Mouse (Mus musculus): ENCODE measurements around the gene Ovol2. TPM values are rescaled to one million over a fixed set of nuclear protein-coding genes. Genes with fewer than 3 reads are reported as not detected.

Ovol2 gene
- total and polyA plus RNA-seq, 2 experiments from 2014 or later: 0.23 TPM; not detected in 1

DNA sequence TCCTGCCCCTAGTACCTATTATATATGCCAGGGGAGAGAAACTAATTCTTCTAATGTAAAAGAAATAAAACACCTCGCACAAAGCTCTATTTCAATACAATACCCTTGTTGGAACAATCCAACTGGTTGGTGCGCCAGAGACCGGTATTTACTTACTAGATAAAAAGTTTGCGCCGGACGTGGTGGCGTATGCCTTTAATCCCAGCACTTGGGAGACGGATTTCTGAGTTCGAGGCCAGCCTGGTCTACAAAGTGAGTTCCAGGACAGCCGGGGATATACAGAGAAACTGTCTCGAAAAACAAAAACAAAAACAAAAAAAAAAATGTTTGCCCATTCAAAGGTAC lies 62.7 kb downstream of the Ovol2 start:
- H3K4me1 ChIP-seq (ENCODE audit: insufficient read depth): peaks cover 14% of the 10 kb centered on the region
- no peak for ATAC-seq
- H3K27ac ChIP-seq (ENCODE audit: low read depth, low read length): no peak overlapping the region
- H3K9me3 ChIP-seq (ENCODE audit: low read length): no peaks in the 10 kb centered on the region
- H3K4me2 ChIP-seq (ENCODE audit: low read depth): peak overlapping the region; percentile 65
- H3K4me3 ChIP-seq (ENCODE audit: low read depth, low read length): peak overlapping the region; percentile 88
- H3K36me3 ChIP-seq (ENCODE audit: insufficient read depth): no peaks in the 10 kb centered on the region
- DNase-seq: no peak
- TF ChIP-seq CTCF (IDR thresholded peaks at IDR 0.05; ENCODE audit: low read depth): no peak
- H3K9ac ChIP-seq: peak overlapping the region; percentile 94; the same call in 1 of the 2 replicates
- 2% methylated on average over 11 of the region's 11 CpGs for WGBS
- H3K27me3 ChIP-seq (ENCODE audit: insufficient read depth, low read length): no peaks in the 10 kb centered on the region

DNA sequence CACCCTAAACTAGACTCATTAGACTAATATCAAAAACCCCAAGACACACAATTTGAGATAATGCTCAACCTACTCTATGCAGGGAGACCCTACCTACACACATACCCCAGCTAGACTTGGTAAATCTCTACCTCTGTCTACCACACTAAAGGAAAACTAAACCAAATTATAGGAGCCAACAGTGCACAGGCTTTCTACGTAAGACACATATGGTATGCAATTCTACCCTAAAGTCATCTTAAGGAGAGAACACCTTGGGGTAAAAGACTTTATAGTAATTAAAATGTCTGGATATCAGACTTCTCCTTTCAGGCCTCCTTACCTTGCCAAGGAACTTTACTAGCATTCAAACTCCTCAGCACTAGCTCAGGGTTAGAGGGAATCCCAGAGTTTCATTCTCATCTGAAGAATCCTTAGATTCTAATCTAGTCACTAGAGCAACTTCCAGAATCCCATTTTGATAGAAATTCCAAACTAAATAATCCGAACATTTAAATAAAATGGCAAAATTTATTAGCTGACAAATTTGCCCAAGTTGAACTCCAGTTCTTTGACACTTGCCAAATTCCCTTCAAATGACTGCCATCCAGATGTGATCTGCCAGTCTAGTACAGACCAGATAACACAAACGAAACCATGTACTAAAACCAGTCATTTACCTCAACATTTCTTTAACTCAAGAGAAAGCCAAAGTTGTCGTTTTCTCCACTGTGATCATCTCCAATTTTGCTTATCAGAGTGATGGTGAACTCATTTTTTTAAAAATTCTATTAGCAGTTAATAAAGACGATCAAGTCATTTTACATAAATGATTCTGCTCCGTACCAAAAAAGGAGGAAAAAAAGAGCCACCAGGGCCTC lies 63.3 kb downstream of the Ovol2 start:
- TF ChIP-seq CTCF (IDR thresholded peaks at IDR 0.05; ENCODE audit: low read depth): no peak
- WGBS: 11% methylated on average over 6 of the region's 6 CpGs
- ATAC-seq (no peak), DNase-seq (no peak)
- H3K4me3 ChIP-seq (ENCODE audit: low read depth, low read length): peak overlapping the region; percentile 88
- no peaks in the 10 kb centered on the region for H3K36me3 ChIP-seq (ENCODE audit: insufficient read depth)
- peak overlapping the region; percentile 65 for H3K4me2 ChIP-seq (ENCODE audit: low read depth)
- no peaks in the 10 kb centered on the region for H3K9me3 ChIP-seq (ENCODE audit: low read length)
- no peak overlapping the region for H3K9ac ChIP-seq
- H3K27me3 ChIP-seq (ENCODE audit: insufficient read depth, low read length): no peaks in the 10 kb centered on the region
- H3K27ac ChIP-seq (ENCODE audit: low read depth, low read length): no peak overlapping the region
- H3K4me1 ChIP-seq (ENCODE audit: insufficient read depth): peaks cover 14% of the 10 kb centered on the region

DNA sequence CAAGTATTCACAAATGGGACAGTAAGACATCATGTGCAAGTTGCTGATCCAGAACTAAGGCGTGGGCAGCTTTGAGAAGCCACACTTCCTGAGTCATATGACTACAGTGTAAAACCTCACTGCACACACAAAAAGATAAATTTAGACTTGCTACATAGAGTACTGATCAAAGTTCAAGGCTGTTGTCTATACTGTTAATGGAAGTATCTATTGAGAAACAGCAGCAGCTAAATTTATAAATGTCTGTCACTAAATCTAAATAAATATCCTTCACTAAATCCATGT lies 64.3 kb downstream of the Ovol2 start:
- Histone ChIP-seq H3K4me2 (ENCODE audit: low read depth) (no peak overlapping the region), H3K4me3 (ENCODE audit: low read depth, low read length) (no peak overlapping the region), H3K9ac (no peak overlapping the region), H3K9me3 (ENCODE audit: low read length) (no peaks in the 10 kb centered on the region), H3K27ac (ENCODE audit: low read depth, low read length) (no peak overlapping the region), H3K4me1 (ENCODE audit: insufficient read depth) (peaks cover 14% of the 10 kb centered on the region), H3K36me3 (ENCODE audit: insufficient read depth) (no peaks in the 10 kb centered on the region), H3K27me3 (ENCODE audit: insufficient read depth, low read length) (no peaks in the 10 kb centered on the region)
- ATAC-seq: no peak
- 39% methylated on average over 1 of the region's 1 CpGs for WGBS
- no peak for TF ChIP-seq CTCF (IDR thresholded peaks at IDR 0.05; ENCODE audit: low read depth)
- DNase-seq: no peak

GRCm38 (mm10) chr2:144267004-144267730 lies 64.8 kb downstream of the Ovol2 start:
- 53% methylated on average over 5 of the region's 5 CpGs for WGBS
- DNase-seq: no peak
- H3K9ac ChIP-seq: no peak overlapping the region
- no peak for ATAC-seq
- TF ChIP-seq CTCF (IDR thresholded peaks at IDR 0.05; ENCODE audit: low read depth): no peak
- H3K4me2 ChIP-seq (ENCODE audit: low read depth): no peak overlapping the region
- H3K27ac ChIP-seq (ENCODE audit: low read depth, low read length): no peak overlapping the region
- H3K27me3 ChIP-seq (ENCODE audit: insufficient read depth, low read length): no peaks in the 10 kb centered on the region
- H3K36me3 ChIP-seq (ENCODE audit: insufficient read depth): no peaks in the 10 kb centered on the region
- H3K4me3 ChIP-seq (ENCODE audit: low read depth, low read length): no peak overlapping the region
- peaks cover 14% of the 10 kb centered on the region for H3K4me1 ChIP-seq (ENCODE audit: insufficient read depth)
- no peaks in the 10 kb centered on the region for H3K9me3 ChIP-seq (ENCODE audit: low read length)

DNA sequence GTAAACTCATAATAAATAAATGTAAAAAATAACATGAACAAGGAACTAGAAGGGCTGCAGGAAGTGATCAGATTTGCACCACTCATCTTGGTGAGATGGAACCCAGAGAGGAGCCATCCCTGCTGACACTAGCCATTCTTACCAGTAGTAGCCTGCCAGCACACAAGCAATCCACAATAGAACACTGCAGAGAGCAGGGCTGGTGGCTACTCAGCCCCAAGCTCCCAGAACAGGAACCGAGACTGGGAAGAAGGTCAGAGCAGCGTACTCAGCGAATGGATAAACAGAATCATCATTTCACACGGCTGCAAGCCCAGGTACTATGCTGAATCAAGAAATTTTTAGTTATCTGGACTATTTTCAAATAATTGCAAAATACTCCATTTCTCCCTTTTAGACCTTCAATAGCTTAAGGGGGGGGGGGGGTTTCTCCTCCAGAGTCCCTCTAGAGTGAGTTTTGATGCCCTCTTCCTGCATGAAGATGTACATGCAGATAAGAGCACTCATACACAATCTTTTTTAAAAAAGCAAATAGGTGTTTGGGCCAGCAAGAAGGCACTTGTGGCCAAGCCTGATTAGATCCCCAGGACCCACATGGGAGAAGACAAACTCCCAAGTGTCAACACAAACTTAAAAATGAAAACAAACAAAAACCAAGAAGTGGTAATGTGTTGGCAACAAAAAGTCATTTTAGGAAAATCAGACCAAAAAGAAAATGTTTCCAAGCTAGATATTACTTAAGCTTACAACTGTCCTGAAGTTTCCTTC lies 65.8 kb downstream of the Ovol2 start:
- Histone ChIP-seq H3K4me2 (ENCODE audit: low read depth) (no peak overlapping the region), H3K36me3 (ENCODE audit: insufficient read depth) (no peaks in the 10 kb centered on the region), H3K9ac (no peak overlapping the region), H3K27ac (ENCODE audit: low read depth, low read length) (no peak overlapping the region), H3K9me3 (ENCODE audit: low read length) (no peaks in the 10 kb centered on the region), H3K4me1 (ENCODE audit: insufficient read depth) (peaks cover 14% of the 10 kb centered on the region), H3K27me3 (ENCODE audit: insufficient read depth, low read length) (no peaks in the 10 kb centered on the region), H3K4me3 (ENCODE audit: low read depth, low read length) (no peak overlapping the region)
- ATAC-seq (no peak), DNase-seq (no peak)
- no peak for TF ChIP-seq CTCF (IDR thresholded peaks at IDR 0.05; ENCODE audit: low read depth)
- 55% methylated on average over 4 of the region's 4 CpGs for WGBS

DNA sequence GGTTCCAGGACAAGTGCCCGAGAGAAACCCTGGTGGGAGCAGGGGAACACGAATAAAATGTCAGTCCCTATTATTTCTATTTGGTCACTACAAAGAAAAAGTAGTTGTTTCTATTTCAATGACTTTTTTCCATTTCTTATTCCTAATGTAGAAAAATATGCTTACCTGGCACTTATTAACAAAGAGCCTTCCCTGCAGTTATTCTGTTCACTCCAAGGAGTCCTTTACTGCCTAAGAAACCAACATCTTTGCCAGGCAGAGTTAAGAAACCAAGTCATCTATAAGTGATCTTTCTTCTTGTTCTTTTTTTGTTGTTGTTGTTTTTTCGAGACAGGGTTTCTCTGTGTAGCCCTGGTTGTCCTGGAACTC lies 66.8 kb downstream of the Ovol2 start:
- Histone ChIP-seq H3K27me3 (ENCODE audit: insufficient read depth, low read length) (no peaks in the 10 kb centered on the region), H3K4me2 (ENCODE audit: low read depth) (no peak overlapping the region), H3K9ac (no peak overlapping the region), H3K36me3 (ENCODE audit: insufficient read depth) (no peaks in the 10 kb centered on the region), H3K4me1 (ENCODE audit: insufficient read depth) (peaks cover 14% of the 10 kb centered on the region), H3K27ac (ENCODE audit: low read depth, low read length) (no peak overlapping the region), H3K4me3 (ENCODE audit: low read depth, low read length) (no peak overlapping the region), H3K9me3 (ENCODE audit: low read length) (no peaks in the 10 kb centered on the region)
- DNase-seq (no peak), ATAC-seq (no peak)
- no peak for TF ChIP-seq CTCF (IDR thresholded peaks at IDR 0.05; ENCODE audit: low read depth)
- WGBS: 62% methylated on average over 3 of the region's 3 CpGs
